Mouse (Mus musculus) cerebellum, postnatal 14 days (tissue): ENCODE measurements at regions not wholly inside any gene's neighbourhood (a gene's known extent, or its start where the extent isn't known, plus 50 kb on each side); places are given as distances from the start of the nearest gene placed in this dataset.
"Not testable (repeated sequence)": the region's sequence is repeated elsewhere in the genome, so short reads cannot be mapped to it uniquely, and the experiment has no call there.

Experiments used
- DNase-seq, 2 experiments: peaks; one replicate each; pipeline ENCODE4 v3.0.0; 2021; ENCODE audit warnings: mixed read lengths in 2 of 2

DNA sequence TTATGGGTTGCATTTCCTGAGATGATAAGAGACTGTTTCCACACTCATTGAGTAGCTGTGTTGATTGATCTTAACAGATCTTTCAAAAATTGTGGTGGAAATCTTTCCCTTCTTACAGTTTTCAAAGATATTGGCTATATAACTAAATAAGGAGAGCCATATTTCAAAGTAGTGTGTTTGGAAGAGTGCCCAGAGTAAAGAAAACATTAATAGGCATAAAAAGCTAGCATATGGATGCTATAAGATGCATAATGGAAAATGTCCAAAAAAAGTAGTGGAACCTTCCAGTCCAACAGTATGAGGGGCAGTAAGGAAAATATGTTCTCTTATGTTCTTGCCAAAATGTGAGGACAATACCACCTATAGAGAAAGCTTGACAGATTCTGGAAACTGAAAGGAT lies 137.2 kb upstream of the Speer3 start:
- no peak for DNase-seq

DNA sequence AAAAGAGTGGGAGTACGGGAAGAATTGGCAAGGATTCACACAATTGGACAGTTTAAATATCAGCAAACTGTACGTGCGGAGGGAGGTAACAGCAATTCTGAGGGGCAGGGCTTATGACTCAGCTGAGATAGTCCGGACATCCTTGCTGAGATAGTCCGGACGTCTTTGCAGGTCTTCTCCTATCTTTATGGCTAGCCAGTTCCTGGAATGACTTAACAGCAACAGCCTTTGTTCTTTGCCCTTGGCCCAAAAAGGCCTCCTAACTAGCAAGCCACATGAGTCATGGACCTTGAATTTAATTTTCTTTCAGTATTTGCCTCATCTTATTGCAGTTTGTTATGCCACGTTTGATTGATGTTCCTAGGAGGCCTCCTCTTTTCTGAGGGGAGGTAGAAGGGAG lies 133.1 kb upstream of the Speer3 start:
- DNase-seq = not testable (repeated sequence)

DNA sequence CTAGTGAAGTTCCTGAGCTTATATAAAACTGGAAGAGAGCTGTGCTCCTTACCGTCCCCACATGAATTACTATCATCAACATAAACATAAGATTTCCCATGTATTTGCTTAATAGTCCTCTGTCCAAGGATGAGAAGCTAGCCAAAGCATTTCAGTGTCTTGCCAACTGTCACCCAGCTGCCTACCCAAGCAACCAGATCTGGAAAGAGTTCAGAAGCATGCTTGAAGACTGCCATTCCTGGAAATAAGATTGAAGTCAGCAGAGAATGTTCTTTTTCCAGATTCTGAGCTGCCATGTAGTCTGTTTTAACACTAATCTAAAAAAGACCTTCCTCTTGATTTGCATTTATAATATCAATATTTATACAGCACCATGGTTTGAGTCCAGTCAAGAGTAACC lies 131.9 kb upstream of the Speer3 start:
- peak; percentile 2 to 11 for DNase-seq

DNA sequence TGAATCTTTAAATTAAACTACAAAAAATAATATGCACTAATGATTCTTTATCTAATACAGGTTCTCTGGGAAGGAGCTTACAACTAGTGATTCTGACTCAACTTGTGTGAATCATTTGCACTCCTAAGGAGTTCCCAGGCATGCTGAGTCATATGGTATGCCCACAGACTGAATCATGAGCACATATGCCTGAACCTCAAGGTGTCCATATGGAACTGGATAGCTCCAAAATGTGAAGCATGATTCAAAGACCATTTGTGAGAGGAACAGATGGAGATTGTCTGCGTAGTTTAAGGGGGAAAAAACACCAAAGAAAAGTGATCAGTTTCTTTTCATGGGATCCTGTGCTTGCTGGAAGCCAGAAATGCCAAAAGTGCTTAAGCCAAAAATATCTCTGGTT lies 124.0 kb upstream of the Speer3 start:
- peak in 1 of 2 experiments; percentile 34 for DNase-seq

DNA sequence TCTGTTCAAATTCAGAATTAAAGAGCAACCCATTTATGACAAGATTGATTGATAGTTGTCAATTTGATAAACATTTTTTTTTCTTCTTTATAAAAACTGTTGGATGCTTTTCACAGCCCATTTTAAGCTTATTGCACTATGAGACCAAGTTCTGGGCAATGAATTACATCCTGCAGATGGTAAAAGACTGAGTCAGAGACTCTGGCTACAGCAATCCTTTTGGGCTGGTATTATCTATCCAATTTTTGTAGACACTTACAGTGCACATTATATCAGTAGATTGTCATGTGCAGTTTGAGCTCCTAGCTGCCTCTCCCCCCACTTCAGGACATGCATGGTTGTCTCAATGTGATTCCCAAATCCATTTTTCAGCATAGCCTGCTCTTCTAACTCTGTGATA lies 122.6 kb upstream of the Speer3 start:
- DNase-seq = no peak

DNA sequence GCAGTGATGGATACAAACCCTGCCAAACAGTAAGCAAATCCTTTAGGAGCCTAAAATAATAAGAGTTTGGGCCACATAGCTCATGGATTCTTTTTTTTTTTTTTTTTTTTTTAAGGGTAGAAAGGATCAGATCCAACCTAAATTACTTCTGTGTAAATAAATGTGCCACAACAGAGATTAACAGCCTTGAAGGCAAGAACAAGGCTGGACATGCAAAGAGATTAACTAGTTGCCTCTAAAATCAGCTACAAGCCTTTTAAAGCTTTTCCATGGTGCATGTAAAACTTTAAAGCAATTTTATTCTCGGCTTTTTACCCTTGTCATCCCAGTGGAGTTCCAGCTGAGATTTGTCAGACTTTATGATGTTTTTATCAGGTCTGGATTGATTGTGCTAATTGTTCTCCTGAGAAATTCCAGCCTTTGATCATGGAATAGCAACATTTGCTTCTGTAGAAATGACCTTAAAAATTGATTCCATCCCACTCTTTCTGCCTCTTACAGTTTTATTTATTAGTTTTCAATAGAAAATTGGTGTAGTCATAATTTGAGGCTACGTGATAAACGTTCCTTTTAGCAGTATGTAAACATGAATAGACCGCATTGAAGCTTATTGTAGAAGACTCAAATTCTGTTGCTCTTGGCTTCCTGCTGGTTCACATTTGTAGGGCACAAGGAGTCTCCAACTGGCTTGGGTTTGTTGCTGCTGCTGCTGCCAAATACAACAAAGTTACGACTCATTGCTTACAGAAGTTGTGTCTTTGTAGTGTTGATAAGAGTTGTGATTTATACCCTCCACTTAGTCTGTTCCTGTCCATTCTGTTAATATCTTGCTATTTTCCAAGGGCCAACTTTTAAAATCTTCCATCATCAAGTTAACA lies 100.3 kb upstream of the Speer3 start:
- no peak for DNase-seq

DNA sequence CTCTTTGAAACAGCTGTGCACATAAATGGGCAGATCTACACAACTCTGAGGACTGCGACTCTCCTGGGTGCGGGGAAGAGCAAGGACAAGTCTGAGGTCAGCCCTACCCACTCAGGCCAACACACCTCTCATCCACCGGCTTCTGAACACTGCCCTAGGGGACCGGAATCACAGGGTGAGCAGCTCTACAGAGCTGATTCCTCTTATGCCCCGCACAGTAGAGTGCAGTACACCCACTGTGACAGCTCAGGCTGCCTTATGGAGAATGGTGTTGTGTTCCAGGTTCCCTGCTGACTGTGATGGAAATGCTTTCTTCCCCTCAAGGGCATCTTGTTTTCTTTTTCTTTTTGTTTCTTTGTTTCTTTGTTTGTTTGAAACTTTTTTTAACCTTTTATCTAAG lies 96.6 kb upstream of the Speer3 start:
- no peak for DNase-seq
